12 mouse cellular contexts compared by ENCODE assay signal in genomic region chr2:114542325-114542724, GRCm38 (mm10).
"Had no signal": no experiment of that assay in that cellular context is flagged by ENCODE, and none has a peak within 500 bp of the region (broad histone marks: within the 10 kb centered on the region; RNA-seq: fewer than 3 reads in every experiment).

No protein-coding gene starts in this region.

- DNase-seq: kidney, adult 2 months; kidney, postnatal 25 days; layer of hippocampus, adult 9-11 months; liver; lung, adult 18-20 months; lung, postnatal 10 days; lung, postnatal 36 days; right cerebral cortex, postnatal 25 days; thymus, postnatal 25 days had no signal

- ATAC-seq: liver, embryonic 12.5 days; midbrain, embryonic 13.5 days; midbrain, embryonic 16.5 days had no signal
